Mouse (Mus musculus) hindbrain, embryonic 14.5 days (tissue): ENCODE results near the gene Obscn. TPM values are rescaled to one million over a fixed set of nuclear protein-coding genes. Genes with fewer than 3 reads are reported as not detected.
A peak's percentile ranks its signal among the peaks of the same experiment; 100 is the strongest.

ENCODE experiments used
- ATAC-seq: fragments of 200-750 bp; cut with Nextera tagmentation; 2 replicates; pipeline ENCODE4 v1.8.0; 2017; ENCODE audit warnings: moderate number of reproducible peaks, mild to moderate bottlenecking, moderate TSS enrichment, moderate library complexity; ENCODE audit not compliant: low FRiP score
- DNase-seq: peaks from one replicate; pipeline ENCODE4 v3.0.0-alpha.2; 2015; ENCODE audit warnings: low spot score
- H3K27ac ChIP-seq: fragments of 300-500 bp; sonication (generic); 2 replicates; pipeline ENCODE4 v1.5.1; 2014; ENCODE audit warnings: mild to moderate bottlenecking, moderate library complexity
- H3K27me3 ChIP-seq: fragments of 300-500 bp; sonication (generic); 2 replicates; pipeline ENCODE4 v1.6.1; 2014; ENCODE audit warnings: mild to moderate bottlenecking, low read length, mixed read lengths; ENCODE audit not compliant: control insufficient read depth, insufficient read depth
- H3K36me3 ChIP-seq: fragments of 300-500 bp; sonication (generic); replicated peaks from 2 replicates; pipeline ENCODE4 v1.6.1; 2014; ENCODE audit not compliant: control insufficient read depth, insufficient read depth
- H3K4me1 ChIP-seq: fragments of 300-500 bp; sonication (generic); replicated peaks from 2 replicates; pipeline ENCODE4 v1.6.1; 2014; ENCODE audit warnings: antibody characterized with exemption, low read length, mixed read lengths; ENCODE audit not compliant: control insufficient read depth, insufficient read depth
- H3K4me2 ChIP-seq: fragments of 300-500 bp; sonication (generic); replicated peaks from 2 replicates; pipeline ENCODE4 v1.6.1; 2014; ENCODE audit warnings: mild to moderate bottlenecking, moderate library complexity
- H3K4me3 ChIP-seq: fragments of 300-500 bp; sonication (generic); replicated peaks from 2 replicates; pipeline ENCODE4 v1.5.1; 2014; ENCODE audit warnings: mild to moderate bottlenecking, low read length
- H3K9ac ChIP-seq: fragments of 300-500 bp; sonication (generic); 2 replicates; pipeline ENCODE4 v1.6.1; 2014
- H3K9me3 ChIP-seq: fragments of 300-500 bp; sonication (generic); 2 replicates; pipeline ENCODE4 v1.6.1; 2016; ENCODE audit warnings: low read length; ENCODE audit not compliant: control insufficient read depth
- WGBS: fragments of 180-500 bp; shearing (Covaris S2); extraction: QIAGEN DNeasy Blood & Tissue Kit; methylation state at CpG from one replicate; pipeline ENCODE4 v1.1.7; 2014; 5-methylcytosine and 5-hydroxymethylcytosine counted together
- polyA plus RNA-seq: library from polyadenylated mRNA; unstranded; fragments of >200 nt; fragmentation: Nextera tagmentation; extraction: Ambion mirVana; gene quantifications from 2 replicates; pipeline ENCODE4 v1.2.1, GENCODE M21; 2014

Gene Obscn
- polyA plus RNA-seq, 1 experiment from 2014 or later: 0.71 TPM

DNA sequence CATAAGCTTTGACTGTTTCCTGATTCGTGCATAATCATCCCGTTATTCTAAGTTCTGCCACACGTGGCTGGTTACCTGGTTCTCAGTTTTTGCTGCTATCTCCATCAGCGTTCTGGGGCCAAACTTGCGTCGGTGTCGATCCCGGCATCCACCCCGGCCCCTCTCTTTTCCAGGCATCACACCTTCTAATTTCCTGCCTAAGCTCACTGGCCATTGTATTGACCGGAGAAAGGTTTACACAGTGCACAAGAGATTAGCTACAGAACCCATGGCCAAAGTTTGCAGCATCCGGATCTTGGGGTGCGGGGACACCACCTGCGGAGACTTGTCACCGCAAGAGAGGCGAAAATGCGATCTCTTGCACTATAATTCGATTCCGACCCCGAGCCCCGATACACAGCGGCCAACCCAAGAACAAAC lies 158.6 kb downstream of the Obscn start:
- under 1% methylated on average over 21 of the region's 21 CpGs for WGBS
- Histone ChIP-seq H3K4me1 (peaks cover 41% of the 10 kb centered on the region), H3K9ac (peak overlapping the region; percentile 94), H3K9me3 (no peaks in the 10 kb centered on the region), H3K27ac (peak overlapping the region; percentile 72), H3K4me2 (peak overlapping the region; percentile 100), H3K27me3 (no peaks in the 10 kb centered on the region), H3K36me3 (peaks cover 7% of the 10 kb centered on the region), H3K4me3 (peak overlapping the region; percentile 98)
- no peak for DNase-seq
- peak; percentile 39 for ATAC-seq

DNA sequence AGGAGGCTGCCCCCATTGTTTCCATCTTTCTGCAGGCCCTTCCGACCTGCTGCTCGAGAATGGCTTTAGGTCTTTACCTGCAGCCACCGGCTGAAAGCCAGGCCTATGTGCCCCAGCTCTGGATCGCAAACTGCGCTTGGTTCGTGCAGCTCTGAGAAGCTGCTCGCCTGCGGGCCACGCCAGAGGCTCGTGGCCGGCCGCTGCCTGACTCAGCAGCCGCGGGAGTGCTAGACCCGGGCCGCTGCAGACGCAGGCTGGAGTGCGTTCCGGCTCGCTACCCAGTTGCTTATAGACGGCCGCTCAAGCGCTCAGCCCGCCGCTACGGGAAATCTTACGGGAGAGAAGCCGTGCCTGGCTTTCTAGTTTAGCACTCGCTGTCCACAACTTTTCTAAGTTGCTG lies 159.1 kb downstream of the Obscn start:
- H3K36me3 ChIP-seq: peaks cover 2% of the 10 kb centered on the region
- no peak for ATAC-seq
- H3K4me3 ChIP-seq: peak overlapping the region; percentile 98
- peak; percentile 24 for DNase-seq
- H3K27me3 ChIP-seq: no peaks in the 10 kb centered on the region
- H3K9me3 ChIP-seq: no peaks in the 10 kb centered on the region
- peak overlapping the region; percentile 100 for H3K4me2 ChIP-seq
- peak overlapping the region; percentile 72 for H3K27ac ChIP-seq
- under 1% methylated on average over 29 of the region's 29 CpGs for WGBS
- H3K9ac ChIP-seq: peak overlapping the region; percentile 94
- H3K4me1 ChIP-seq: peaks cover 41% of the 10 kb centered on the region

DNA sequence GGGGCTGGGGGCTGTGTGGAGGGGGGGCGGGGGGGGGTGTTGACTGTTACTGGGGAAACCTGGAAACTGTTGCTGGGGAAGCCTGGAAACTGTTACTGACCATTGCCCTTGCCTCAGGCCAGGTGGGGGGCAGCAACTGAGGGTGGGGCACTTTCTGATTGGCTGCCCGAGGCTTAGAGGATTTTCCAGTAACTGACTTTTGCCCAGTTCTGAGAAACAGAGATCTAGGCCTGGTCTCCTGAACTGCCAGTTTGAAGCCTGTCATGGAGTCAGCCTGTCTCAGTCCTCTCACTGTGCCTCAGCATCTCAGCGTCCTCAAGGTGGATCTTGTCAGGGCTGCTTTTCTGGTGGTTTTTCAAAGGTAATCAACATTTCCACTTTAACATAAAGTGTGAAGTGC lies 161.8 kb downstream of the Obscn start:
- DNase-seq: no peak
- WGBS: 91% methylated on average over 3 of the region's 3 CpGs
- Histone ChIP-seq H3K9ac (no peak overlapping the region), H3K36me3 (peaks cover 6% of the 10 kb centered on the region), H3K4me2 (no peak overlapping the region), H3K27ac (no peak overlapping the region), H3K4me3 (no peak overlapping the region), H3K27me3 (no peaks in the 10 kb centered on the region), H3K4me1 (peaks cover 22% of the 10 kb centered on the region), H3K9me3 (no peaks in the 10 kb centered on the region)
- no peak for ATAC-seq

DNA sequence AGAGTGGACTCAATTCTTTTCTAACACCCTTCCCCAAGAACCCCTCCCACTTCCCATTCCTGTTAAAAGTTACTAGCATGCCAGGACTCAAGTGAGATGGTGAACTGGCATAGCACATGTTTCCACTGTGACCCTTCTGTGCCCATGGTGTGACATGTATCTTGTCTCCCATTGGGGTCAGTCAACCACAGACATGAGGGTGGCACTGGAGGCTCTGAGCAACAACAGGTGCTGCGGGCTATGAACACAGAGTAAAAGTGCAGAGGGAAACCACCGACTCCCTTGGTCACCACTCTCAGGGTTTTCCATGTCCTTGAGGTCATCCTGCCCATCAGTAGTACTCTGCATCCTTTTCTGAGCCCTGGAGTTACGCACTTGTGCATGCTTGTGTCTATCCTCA lies 164.4 kb downstream of the Obscn start:
- no peak for ATAC-seq
- 90% methylated on average over 3 of the region's 3 CpGs for WGBS
- Histone ChIP-seq H3K27ac (no peak overlapping the region), H3K4me1 (peaks cover 10% of the 10 kb centered on the region), H3K27me3 (no peaks in the 10 kb centered on the region), H3K4me2 (no peak overlapping the region), H3K9ac (no peak overlapping the region), H3K4me3 (no peak overlapping the region), H3K36me3 (peaks cover 6% of the 10 kb centered on the region), H3K9me3 (no peaks in the 10 kb centered on the region)
- no peak for DNase-seq

DNA sequence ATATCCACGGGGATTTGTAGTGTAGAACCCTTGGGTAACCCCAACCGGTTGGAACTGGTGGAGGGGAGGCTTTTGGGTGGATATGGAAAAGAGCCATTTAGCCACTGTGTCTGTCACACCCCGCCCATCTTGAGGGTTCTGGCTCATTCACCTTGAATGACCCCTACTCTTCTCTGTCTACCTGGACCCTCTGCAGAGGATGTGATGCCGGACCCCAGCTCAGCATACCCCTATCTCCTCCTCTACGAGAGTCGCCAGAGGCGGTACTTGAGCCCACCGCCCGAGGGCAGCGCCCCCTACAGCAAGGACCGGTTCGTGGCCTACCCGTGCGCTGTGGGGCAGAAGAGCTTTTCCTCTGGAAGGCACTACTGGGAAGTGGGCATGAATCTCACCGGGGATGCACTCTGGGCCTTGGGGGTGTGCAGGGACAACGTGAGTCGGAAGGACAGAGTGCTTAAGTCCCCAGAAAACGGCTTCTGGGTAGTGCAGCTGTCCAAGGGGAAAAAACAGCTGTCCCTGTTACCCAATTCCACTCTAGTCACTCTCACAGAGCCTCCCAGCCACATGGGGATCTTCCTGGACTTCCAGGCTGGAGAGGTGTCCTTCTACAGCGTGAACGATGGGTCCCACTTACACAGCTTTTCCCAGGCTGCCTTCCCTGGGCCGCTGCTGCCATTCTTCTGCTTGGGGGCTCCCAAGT lies 165.2 kb downstream of the Obscn start:
- Histone ChIP-seq H3K27me3 (no peaks in the 10 kb centered on the region), H3K9me3 (no peaks in the 10 kb centered on the region), H3K36me3 (peaks cover 6% of the 10 kb centered on the region), H3K4me2 (no peak overlapping the region), H3K4me1 (peaks cover 7% of the 10 kb centered on the region), H3K9ac (no peak overlapping the region), H3K27ac (no peak overlapping the region), H3K4me3 (no peak overlapping the region)
- DNase-seq (no peak), ATAC-seq (no peak)
- WGBS: 94% methylated on average over 21 of the region's 21 CpGs

DNA sequence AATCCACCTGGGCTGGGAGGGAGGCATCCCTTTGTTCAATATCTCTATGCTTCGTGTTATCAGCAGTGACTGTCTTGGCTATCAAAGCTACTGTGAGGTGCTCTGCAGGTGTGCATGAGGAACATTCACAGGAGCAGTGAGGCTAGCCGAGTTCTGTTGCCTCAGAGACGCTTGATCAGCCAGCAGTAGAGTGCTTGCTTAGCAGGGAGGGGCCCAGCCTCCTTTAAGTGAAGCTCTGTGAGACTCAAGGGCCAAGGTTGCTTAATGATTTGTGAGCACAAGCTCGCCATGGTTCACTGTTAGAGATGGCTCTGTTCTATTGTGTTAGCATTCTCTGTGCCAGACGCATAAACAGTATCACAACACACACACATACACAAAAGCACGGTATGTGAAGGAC lies 166.5 kb downstream of the Obscn start:
- Histone ChIP-seq H3K9me3 (no peaks in the 10 kb centered on the region), H3K4me1 (no peaks in the 10 kb centered on the region), H3K9ac (no peak overlapping the region), H3K27me3 (no peaks in the 10 kb centered on the region), H3K4me2 (no peak overlapping the region), H3K4me3 (no peak overlapping the region), H3K36me3 (peaks cover 6% of the 10 kb centered on the region), H3K27ac (no peak overlapping the region)
- WGBS: 88% methylated on average over 6 of the region's 6 CpGs
- no peak for ATAC-seq
- DNase-seq: no peak

DNA sequence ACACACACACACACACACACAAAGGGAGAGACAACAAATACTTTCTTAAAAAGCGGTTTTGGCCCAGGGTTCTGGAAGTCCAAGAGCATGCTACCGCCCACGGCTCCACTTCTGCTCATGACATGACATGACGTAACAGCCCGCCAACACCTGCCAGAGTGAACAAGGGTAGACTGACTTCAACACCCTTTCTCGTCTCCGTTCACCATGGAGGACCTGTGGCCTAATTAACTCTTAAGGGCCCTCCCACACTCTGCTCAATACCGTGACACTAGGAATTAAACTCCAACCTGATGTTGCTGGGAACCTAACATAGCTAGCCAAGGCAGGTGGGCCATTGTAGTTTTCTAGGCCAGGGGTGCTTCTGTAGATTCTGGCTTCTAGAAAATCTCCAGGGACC lies 167.2 kb downstream of the Obscn start:
- Histone ChIP-seq H3K36me3 (peaks cover 6% of the 10 kb centered on the region), H3K9me3 (no peaks in the 10 kb centered on the region), H3K27ac (no peak overlapping the region), H3K4me3 (no peak overlapping the region), H3K4me1 (no peaks in the 10 kb centered on the region), H3K27me3 (no peaks in the 10 kb centered on the region), H3K9ac (no peak overlapping the region), H3K4me2 (no peak overlapping the region)
- DNase-seq: no peak
- 88% methylated on average over 8 of the region's 8 CpGs for WGBS
- no peak for ATAC-seq

DNA sequence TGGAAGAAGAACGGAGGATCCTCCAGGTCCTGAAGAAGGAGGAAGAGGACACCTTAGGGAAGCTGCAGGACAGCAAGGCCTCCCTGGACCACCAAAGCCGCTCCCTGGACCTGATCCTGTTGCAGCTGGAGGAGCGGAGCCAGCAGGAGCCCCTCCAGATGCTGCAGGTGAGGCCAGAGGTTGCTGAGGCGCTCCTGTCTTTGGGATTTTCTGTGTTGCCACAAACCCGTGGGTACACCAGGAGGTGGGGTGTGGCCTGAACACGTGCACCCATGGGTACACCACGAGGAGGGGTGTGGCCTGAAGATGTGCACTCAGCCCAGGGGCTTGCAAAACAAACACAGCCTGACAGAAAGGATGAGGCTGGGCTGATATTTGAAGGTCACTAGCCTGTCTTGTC lies 167.7 kb downstream of the Obscn start:
- DNase-seq: no peak
- 85% methylated on average over 7 of the region's 7 CpGs for WGBS
- no peak for ATAC-seq

DNA sequence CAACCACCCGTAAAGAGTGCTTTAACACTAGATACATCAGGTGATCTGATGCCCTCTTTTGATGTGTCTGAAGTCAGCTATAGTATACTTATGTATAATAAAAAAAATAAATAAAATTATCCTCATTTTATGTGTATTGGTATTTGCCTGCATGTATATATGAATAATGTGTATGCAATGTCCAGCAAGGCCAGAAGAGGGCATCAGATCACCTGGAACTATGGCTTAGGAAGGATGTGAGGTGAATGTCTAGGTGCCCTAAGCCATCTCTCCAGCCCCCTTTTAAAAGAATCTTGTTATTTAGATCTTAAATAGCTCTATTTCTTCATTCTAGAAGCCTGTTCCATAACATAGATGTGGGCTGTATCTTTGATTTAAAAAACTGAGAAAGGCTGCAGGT lies 168.9 kb downstream of the Obscn start:
- Histone ChIP-seq H3K36me3 (peaks cover 6% of the 10 kb centered on the region), H3K4me3 (no peak overlapping the region), H3K27ac (no peak overlapping the region), H3K9ac (no peak overlapping the region), H3K9me3 (no peaks in the 10 kb centered on the region), H3K4me1 (no peaks in the 10 kb centered on the region), H3K4me2 (no peak overlapping the region), H3K27me3 (no peaks in the 10 kb centered on the region)
- DNase-seq (no peak), ATAC-seq (no peak)
- 100% methylated on average over 1 of the region's 1 CpGs for WGBS

More for the DNA sequence above, 167.7 kb downstream of the Obscn start:
- H3K4me1 ChIP-seq: no peaks in the 10 kb centered on the region
- H3K9me3 ChIP-seq: no peaks in the 10 kb centered on the region
- H3K36me3 ChIP-seq: peaks cover 6% of the 10 kb centered on the region
- no peak overlapping the region for H3K9ac ChIP-seq
- no peaks in the 10 kb centered on the region for H3K27me3 ChIP-seq
- no peak overlapping the region for H3K4me3 ChIP-seq
- H3K4me2 ChIP-seq: no peak overlapping the region
- H3K27ac ChIP-seq: no peak overlapping the region
